Comparison of ENCODE assay signal across 14 mouse cellular contexts in genomic region chr5:4262666-4263065, GRCm38 (mm10).
DNase-seq lines count a peak whose midpoint lies in the region; ATAC-seq and TF ChIP-seq lines count a peak whose summit lies in the region.
"Had no signal": no experiment of that assay in that cellular context is flagged by ENCODE, and none has a peak within 500 bp of the region (broad histone marks: within the 10 kb centered on the region; RNA-seq: fewer than 3 reads in every experiment).

No protein-coding gene starts in this region.

- ATAC-seq in intestine, postnatal 0 days, result no peak
- no peak for ATAC-seq in intestine, embryonic 15.5 days

- no peak overlapping the region for H3K27ac ChIP-seq in intestine, postnatal 0 days (ENCODE audit: low read depth, low read length)
- no peak overlapping the region for H3K27ac ChIP-seq in intestine, embryonic 15.5 days
- H3K27ac ChIP-seq in testis, adult 2 months (ENCODE audit: control insufficient read depth, insufficient read depth, low read depth, low read length), result no peak overlapping the region
- H3K27ac ChIP-seq: embryonic facial prominence, embryonic 12.5 days; heart, embryonic 13.5 days; lung, embryonic 15.5 days had no signal

- no peaks in the 10 kb centered on the region for H3K27me3 ChIP-seq in intestine, postnatal 0 days (replicated peaks; ENCODE audit: control insufficient read depth, insufficient read depth, low read length)
- H3K27me3 ChIP-seq in intestine, embryonic 15.5 days (replicated peaks), result no peaks in the 10 kb centered on the region
- no peaks in the 10 kb centered on the region for H3K27me3 ChIP-seq in testis, adult 2 months (ENCODE audit: control insufficient read depth, insufficient read depth, low read length)
- H3K27me3 ChIP-seq in splenic B cell, adult 2 months (ENCODE audit: control insufficient read depth, insufficient read depth, low read length, poor library complexity, severe bottlenecking), result no peaks in the 10 kb centered on the region
- H3K27me3 ChIP-seq: embryonic facial prominence, embryonic 12.5 days; heart, embryonic 13.5 days; hindbrain, embryonic 15.5 days; lung, embryonic 15.5 days had no signal

- H3K9ac ChIP-seq in intestine, postnatal 0 days (ENCODE audit: low read depth, low read length), result no peak overlapping the region
- no peak overlapping the region for H3K9ac ChIP-seq in intestine, embryonic 15.5 days
- H3K9ac ChIP-seq: embryonic facial prominence, embryonic 12.5 days; heart, embryonic 13.5 days; hindbrain, embryonic 15.5 days; lung, embryonic 15.5 days had no signal

- no peak overlapping the region for H3K4me2 ChIP-seq in intestine, postnatal 0 days (replicated peaks; ENCODE audit: low read depth)
- no peak overlapping the region for H3K4me2 ChIP-seq in intestine, embryonic 15.5 days (replicated peaks)
- H3K4me2 ChIP-seq: embryonic facial prominence, embryonic 12.5 days; heart, embryonic 13.5 days; hindbrain, embryonic 15.5 days; lung, embryonic 15.5 days had no signal

- no peaks in the 10 kb centered on the region for H3K4me1 ChIP-seq in intestine, postnatal 0 days (replicated peaks; ENCODE audit: control insufficient read depth, insufficient read depth, low read length)
- no peaks in the 10 kb centered on the region for H3K4me1 ChIP-seq in intestine, embryonic 15.5 days (replicated peaks)
- no peaks in the 10 kb centered on the region for H3K4me1 ChIP-seq in testis, adult 2 months (ENCODE audit: control insufficient read depth, insufficient read depth, low read length)
- H3K4me1 ChIP-seq: embryonic facial prominence, embryonic 12.5 days; hindbrain, embryonic 15.5 days; lung, embryonic 15.5 days had no signal

- WGBS in intestine, postnatal 0 days, result 100% methylated on average over 1 of the region's 1 CpGs
- 94% methylated on average over 1 of the region's 1 CpGs for WGBS in intestine, embryonic 15.5 days

- no peaks in the 10 kb centered on the region for H3K36me3 ChIP-seq in intestine, postnatal 0 days (ENCODE audit: control insufficient read depth, insufficient read depth)
- no peaks in the 10 kb centered on the region for H3K36me3 ChIP-seq in intestine, embryonic 15.5 days
- no peaks in the 10 kb centered on the region for H3K36me3 ChIP-seq in testis, adult 2 months (ENCODE audit: control insufficient read depth, insufficient read depth, low read length)
- H3K36me3 ChIP-seq in splenic B cell, adult 2 months (ENCODE audit: control insufficient read depth, insufficient read depth, low read length, poor library complexity, severe bottlenecking), result no peaks in the 10 kb centered on the region
- H3K36me3 ChIP-seq: embryonic facial prominence, embryonic 12.5 days; heart, embryonic 13.5 days; hindbrain, embryonic 15.5 days; lung, embryonic 15.5 days had no signal

- TF ChIP-seq POLR2A in testis, adult 2 months (IDR thresholded peaks at IDR 0.05; ENCODE audit: control insufficient read depth, low read depth, low read length), result no peak

- no peak overlapping the region for H3K4me3 ChIP-seq in intestine, postnatal 0 days (ENCODE audit: low read depth, low read length)
- H3K4me3 ChIP-seq in intestine, embryonic 15.5 days (replicated peaks), result no peak overlapping the region
- no peak overlapping the region for H3K4me3 ChIP-seq in testis, adult 2 months (ENCODE audit: control insufficient read depth, low read depth, low read length)
- H3K4me3 ChIP-seq: embryonic facial prominence, embryonic 12.5 days; heart, embryonic 13.5 days; hindbrain, embryonic 15.5 days; lung, embryonic 15.5 days had no signal

- TF ChIP-seq CTCF in intestine, postnatal 0 days (IDR thresholded peaks at IDR 0.05; ENCODE audit: low read depth), result peak; percentile 69
- peak; percentile 34; the same call in 1 of the 2 replicates for TF ChIP-seq CTCF in testis, adult 2 months (IDR thresholded peaks at IDR 0.05; ENCODE audit: control insufficient read depth, insufficient read depth, insufficient replicate concordance, low read depth, low read length)

- no peaks in the 10 kb centered on the region for H3K9me3 ChIP-seq in intestine, postnatal 0 days (ENCODE audit: control insufficient read depth)
- H3K9me3 ChIP-seq in intestine, embryonic 15.5 days, result no peaks in the 10 kb centered on the region
- H3K9me3 ChIP-seq: embryonic facial prominence, embryonic 12.5 days; heart, embryonic 13.5 days; hindbrain, embryonic 15.5 days; lung, embryonic 15.5 days had no signal

- DNase-seq in testis, postnatal 10 days (ENCODE audit: low spot score), result no peak
- peak; percentile 44 for DNase-seq in ZHBTc4 (ENCODE audit: low read depth, low spot score)
- peak; percentile 2 for DNase-seq in splenic B cell, adult 2 months (ENCODE audit: low read depth, low spot score)
- DNase-seq in layer of hippocampus, adult 8-10 months (ENCODE audit: low spot score in 2 of 2), result no peak
- no peak for DNase-seq in urinary bladder, postnatal 4 days (ENCODE audit: low spot score in 2 of 2)
- DNase-seq: adrenal gland, adult 8-10 months; gastrocnemius, postnatal 10 days had no signal

Comparison
In these comparisons a context has a peak if more than half of its experiments do, and no peak if none do; other contexts are left out.
1. DNase-seq: peak in ZHBTc4 (single experiment) and splenic B cell, adult 2 months (single experiment); none in testis, postnatal 10 days (single experiment), layer of hippocampus, adult 8-10 months (0 of 2) and urinary bladder, postnatal 4 days (0 of 2).